Mouse (Mus musculus) urinary bladder, postnatal 25 days (tissue): ENCODE results near the gene Nav3.
"Not testable (repeated sequence)": the region's sequence is repeated elsewhere in the genome, so short reads cannot be mapped to it uniquely, and the experiment has no call there.

Source experiments
- DNase-seq: peaks from one replicate; pipeline ENCODE4 v3.0.0; 2022; ENCODE audit warnings: low spot score

The Nav3 gene

GRCm38 (mm10) chr10:110383506-110384229 is 72.3 kb downstream of the Nav3 start:
- DNase-seq, result not testable (repeated sequence)

DNA sequence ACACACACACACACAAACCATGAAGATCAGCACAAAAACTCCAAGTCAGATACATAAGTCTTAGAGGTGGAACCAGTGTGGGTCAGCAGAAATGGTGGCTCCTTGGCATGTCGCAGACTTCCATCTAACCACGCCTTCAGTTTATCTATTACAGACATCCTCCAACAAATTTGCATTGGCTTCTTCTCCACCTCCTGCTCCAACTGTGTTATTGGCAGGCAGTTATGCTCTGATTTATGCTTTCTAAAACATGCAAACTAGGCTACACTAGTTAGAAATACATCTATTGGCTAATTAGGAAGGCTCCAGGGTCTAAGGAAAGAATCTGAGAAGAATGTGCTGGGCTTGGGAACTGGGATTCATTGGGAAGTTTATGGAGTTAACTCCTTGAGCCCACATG is 75.2 kb downstream of the Nav3 start:
- no peak for DNase-seq

GRCm38 (mm10) chr10:110372724-110373455 is 83.1 kb downstream of the Nav3 start:
- no peak for DNase-seq

DNA sequence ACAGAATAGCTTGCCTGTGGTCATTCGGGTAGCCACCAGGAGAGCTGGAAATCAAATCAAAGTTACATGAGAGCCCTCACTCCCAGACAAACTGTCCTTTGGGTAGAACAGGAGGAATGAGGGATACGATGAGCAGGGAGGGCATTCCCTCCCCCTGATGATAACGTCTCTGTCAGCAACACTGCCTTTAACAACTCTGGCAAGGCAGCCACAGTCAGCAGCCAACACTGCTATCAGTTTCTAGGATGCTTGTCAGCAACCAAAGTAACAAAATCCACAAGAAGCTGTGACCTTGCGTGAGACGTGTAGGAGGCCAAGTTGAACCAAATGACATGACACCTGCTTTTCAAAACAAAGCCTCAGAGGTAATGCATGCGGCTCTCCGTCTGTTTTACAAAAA is 103.9 kb downstream of the Nav3 start:
- no peak for DNase-seq

- DNase-seq, result no peak
Observed at GRCm38 (mm10) chr10:110330030-110330429, 126.0 kb downstream of the Nav3 start.

DNA sequence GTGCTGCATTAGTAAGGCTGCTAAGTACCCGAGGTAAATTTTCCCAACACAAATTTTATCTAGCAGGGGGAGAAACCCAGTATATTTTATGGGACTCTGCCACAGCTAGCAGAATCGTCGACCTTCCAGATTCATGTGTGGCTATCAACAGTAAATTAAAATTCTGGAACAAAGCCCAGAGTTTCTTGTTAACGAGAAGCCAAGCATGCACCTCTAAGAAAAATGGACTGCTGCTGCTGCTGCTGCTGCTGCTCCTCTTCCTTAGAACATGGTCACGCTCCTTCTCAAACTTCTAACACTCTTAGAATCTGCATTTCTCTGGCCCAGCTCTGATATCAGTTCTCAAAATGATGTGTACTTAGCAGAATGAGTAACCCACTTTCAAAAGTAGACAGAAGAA is 126.4 kb downstream of the Nav3 start:
- no peak for DNase-seq

GRCm38 (mm10) chr10:110322082-110322632 is 133.8 kb downstream of the Nav3 start:
- no peak for DNase-seq

DNA sequence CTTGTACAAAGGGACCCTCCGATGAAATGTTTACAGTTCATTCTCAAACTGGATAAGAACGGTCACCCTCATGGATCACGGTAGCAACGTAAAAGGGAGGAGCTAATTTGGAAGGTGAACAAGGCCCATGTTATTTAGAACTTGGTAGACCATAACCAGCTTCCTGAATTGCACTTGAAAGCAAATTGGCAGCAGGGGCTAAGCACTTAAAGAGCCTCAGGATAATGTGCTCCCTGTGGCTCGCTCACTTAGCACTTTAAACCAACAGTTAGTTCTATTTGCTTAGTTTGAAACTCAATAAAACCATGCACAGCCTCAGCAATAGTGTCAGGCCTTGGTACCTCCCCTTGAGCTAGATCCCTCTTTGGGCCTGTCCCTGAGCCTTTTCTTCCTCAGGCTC is 138.7 kb downstream of the Nav3 start:
- DNase-seq, result no peak

DNA sequence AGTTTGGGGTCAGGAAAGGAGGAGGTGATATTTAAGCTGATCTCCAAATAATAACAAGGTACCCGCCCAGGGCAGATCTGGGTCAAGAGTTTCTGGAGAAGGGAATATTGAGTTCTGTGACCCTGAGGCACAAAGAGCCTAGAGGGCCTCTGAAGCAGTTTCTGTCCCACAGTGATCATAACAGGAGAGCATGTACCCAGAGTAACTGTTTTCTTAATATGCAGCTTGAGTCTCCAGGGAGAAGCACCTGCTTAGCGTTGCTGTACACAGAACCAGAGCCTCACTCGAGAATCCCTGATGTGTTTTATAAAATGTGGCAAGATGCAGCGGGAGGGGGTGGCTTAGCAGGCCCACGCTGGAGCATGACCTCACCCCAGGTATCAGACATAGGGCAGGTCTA is 141.5 kb downstream of the Nav3 start:
- DNase-seq, result no peak

DNA sequence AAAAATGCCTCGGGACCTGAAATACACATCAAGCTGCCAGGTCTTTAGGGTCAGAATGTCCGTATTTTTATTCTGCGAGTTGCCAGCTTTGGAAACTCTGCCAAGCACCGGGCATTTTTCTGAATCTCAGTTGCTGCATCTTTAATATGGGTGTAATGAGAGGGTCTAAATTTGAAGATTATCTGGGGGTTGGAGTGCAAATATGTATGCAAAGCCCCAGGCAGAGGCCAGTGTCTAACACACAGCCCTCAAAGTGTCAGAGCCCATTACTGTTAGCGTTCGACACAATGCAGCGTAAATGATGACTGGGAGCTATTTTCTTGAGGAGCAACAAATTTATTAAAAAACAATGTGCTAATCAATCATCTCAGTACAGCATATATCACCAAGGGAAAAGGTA is 142.0 kb downstream of the Nav3 start:
- no peak for DNase-seq

DNA sequence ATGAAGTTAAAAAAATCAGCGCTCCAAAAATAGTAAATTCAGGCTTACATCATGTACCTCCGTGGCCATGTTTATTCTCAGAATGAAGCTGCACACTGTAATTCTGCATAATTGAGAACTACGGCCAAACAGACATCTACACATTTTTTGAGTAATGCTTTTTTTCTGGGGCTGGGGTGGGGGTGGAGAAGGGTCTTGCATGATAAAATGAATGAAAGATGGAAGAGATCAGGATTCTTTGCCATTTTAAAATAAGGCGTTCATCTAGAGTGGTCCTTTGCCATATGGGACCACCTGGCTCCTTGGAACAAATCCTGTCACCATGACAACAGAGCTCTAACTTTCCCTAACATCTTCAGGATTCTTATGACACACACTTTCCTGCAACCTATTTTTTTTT is 146.5 kb downstream of the Nav3 start:
- DNase-seq, result no peak

DNA sequence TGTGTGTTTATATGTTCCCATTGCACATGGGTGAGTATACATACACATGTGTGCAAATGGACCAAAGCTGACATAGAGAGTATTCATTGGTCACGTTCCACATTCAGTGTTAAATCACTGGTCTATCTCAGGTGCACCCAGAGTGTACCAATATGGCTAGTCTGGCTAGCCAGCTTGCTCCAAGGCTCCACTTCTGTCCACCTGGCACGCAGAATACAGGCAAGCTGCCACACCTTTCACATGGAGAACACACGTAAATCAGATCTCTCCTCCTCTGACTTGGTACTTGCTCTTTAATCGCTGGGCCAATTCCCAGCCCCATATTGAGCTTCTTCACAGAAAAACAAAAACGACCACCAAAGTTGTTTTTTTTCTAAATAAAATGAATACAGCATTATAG is 150.4 kb downstream of the Nav3 start:
- no peak for DNase-seq

GRCm38 (mm10) chr10:110290016-110290623 is 165.9 kb downstream of the Nav3 start:
- no peak for DNase-seq

DNA sequence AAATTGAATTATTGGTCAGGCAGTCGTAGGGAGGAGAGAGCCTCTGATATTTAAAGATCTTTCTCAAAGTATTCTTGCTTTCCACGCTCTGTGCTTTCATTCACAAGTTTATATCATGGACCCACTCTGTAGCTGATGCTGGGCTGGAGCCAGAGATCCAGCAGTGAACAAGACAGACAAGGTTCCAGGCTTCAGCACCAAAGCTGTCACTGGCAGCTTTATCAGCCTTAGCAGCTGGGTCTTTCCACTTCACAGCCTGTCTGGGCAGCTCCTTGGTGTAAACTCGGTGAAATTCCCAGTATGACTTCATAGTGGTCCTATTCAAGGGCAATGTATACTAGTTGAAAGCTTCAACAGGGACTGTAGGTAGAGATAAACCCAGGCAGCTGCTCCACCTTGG is 172.1 kb downstream of the Nav3 start:
- no peak for DNase-seq

DNA sequence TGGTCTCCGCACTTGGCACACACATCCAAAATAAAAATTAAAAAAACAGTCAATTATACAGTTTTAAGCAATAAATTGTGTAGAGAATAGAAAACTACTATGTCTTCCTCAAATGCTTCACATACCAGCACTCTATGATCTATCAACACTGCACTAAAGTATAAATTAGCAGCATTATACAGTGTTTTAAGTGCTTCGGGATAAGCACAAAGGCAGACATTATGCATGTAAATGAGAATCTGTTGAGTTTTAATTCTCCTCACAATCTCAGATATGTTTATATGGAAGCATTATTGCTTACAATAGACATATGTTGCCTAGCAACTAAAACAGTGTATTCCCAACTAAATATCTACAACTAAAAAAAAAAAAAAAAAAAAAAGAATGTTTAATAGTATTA is 183.2 kb downstream of the Nav3 start:
- DNase-seq, result no peak

DNA sequence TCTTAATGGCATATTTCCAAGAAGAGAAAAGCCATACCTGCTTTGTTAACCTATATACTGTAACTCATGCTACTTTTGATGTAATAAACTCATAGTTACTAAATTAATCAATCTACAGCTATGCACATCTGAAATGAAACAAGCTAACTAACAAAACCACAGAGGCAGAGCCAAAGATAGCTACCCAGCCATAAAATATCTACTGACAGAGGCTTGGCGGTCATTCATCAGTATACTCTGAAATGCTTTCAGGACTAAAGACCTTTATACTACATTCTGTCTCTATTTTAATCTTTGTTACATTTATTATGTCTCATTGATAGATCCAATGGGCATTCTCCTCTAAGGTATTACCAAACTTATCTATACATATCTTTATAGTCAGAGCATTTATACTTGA is 185.4 kb downstream of the Nav3 start:
- no peak for DNase-seq

GRCm38 (mm10) chr10:110242128-110242561 is 213.9 kb downstream of the Nav3 start:
- no peak for DNase-seq

DNA sequence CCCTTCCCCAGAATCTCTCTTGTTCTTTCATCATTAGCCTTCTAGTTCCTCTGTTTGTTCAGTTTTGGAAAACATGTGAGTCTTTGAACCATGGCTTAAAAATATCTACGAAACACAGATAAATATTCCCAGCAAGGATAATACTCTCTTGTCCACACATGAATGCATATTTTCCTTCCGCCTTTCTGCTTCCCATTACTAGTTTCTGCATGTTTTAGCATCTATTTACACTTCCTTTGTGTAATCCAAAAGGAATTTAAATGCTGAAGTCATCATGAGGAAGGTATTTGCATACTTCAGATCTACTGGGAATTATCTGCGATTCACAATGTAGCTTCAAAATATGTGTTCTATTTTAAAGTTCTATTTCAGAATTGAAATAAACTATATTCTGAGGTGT is 215.3 kb downstream of the Nav3 start:
- no peak for DNase-seq

DNA sequence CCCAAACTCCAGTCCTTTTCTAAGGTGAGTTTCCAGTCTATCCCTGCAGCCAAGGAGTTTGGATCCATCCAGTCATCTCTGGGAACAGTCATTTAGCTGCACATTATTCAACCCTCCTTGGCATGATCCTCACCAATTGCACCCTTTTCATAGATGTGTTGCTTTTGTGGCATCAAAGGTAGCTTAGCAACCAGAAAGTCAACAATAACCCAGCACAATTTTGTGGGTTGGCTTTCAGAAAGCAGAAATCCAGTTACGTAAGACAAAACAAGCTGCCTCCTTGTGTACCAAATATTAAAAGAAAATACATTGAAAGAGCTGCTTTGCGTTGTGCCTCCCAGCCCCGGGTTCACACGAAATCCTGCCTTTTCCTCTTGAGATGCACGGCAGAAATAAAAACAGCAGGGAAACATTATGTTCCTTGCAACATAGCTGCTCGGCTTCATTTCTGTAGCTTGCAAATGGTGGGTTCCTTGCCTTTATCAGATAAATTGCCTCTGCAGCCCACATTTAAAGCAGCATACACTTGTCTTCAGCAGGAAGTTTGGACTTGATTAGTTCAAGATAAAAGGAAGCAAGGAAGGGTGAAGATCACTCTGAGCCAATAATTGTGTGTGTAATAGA is 222.6 kb downstream of the Nav3 start:
- DNase-seq, result no peak

GRCm38 (mm10) chr10:110206411-110206810 is 249.6 kb downstream of the Nav3 start:
- DNase-seq, result no peak

- DNase-seq, result no peak
Observed at GRCm38 (mm10) chr10:110204121-110204697, 251.8 kb downstream of the Nav3 start.

DNA sequence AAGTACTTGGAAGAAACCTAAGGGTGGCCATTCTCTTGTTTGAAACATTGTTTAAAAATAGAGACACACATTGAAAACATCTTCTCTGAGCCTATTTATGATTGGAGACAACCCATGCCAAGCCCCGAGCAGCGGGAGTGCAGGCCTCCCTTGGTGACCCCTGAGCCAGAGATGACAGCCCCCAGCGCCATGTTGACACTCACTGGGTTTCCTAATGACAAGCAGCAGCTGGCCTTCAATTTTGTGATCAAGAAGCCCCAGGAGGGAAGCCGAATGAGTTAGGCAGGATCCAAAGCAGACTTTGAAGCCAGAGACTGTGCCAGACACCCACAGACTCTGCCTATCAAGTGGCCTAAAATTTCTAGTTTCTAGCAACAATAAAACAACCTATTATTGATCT is 263.1 kb downstream of the Nav3 start:
- no peak for DNase-seq
